Mouse (Mus musculus) lung, postnatal 14 days (tissue): ENCODE results near the gene Pde4dip.

Source experiments
- DNase-seq: peaks from one replicate; pipeline ENCODE4 v3.0.0; 2021

Pde4dip gene

GRCm38 (mm10) chr3:97835888-97836287 is 52.6 kb downstream of the Pde4dip start:
- no peak for DNase-seq

DNA sequence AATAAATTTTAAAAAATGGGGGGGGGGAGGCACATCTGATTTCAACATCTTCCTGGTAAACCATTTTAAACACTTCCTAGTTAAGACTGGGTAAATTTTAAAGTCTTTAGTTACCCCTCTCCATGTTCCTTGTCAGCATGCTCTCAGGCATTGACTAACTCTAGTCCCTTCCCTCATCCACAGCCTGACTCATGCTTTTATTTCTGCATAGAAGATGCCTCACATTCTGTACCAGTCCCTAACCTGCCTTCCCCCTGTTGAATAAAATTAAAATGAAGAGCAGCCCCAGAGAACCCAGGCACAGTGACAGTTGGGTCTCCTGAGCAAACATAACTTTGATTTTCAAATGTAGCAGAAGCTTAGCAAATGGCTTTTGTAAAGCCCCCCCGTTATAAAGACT is 53.9 kb downstream of the Pde4dip start:
- no peak for DNase-seq

- no peak for DNase-seq
Measured at GRCm38 (mm10) chr3:97831564-97832320, 56.8 kb downstream of the Pde4dip start.

GRCm38 (mm10) chr3:97830622-97831021 is 57.9 kb downstream of the Pde4dip start:
- DNase-seq: no peak

DNA sequence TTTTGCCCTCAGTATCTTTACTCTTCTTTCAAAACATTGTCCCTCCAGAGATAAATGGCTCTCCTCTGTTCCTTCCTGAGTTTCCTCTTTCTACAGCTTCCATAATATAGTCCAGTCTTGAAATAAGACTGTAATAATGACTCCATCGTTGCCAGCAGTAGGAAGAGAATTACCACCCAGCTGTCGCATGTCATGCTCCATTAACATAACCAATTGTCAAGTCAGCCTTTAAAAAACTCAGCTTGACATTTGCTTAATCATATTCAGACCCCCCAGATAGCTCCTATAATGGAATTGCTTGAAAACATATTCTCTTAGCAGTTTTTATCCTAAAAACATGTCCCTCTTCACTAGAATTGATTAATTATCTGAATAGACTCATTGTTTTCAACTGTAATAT is 58.4 kb downstream of the Pde4dip start:
- no peak for DNase-seq

DNA sequence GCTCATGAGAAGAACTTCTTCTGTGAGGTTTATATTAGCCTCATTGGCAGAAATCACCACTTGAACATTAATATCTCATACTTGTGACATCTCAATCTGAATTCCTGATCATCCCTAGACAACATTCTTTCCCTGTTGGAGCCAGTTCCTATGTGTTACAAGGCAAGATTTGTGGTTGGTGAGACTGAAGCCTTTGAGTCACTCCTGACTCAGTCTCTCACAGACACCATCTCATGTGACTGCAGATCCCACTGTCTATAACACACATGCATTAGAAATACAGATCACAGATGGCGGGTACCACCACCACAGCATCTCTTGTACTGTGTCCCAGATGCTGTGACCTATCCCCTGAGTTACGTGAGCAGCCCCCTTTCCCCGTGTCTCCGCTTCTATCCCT is 60.2 kb downstream of the Pde4dip start:
- DNase-seq: no peak

DNA sequence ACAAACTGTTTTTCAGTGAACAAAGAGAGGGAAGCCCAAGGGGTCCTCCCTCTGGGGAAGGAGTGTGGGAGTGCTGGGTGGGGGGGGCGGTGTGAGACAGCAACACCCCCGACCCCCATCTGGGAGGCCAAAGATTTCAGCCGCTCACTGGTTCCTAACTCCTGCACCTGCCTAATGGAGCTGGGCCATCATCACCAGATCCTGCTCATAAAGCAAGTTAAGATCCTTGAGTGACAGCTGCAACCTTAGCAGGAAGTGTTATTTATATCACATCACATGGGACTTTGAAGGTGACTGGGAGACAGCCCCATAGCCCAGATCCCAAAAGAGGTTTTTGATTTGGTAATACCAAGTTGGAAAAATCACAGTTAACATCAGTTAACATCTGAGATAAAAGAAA is 63.3 kb downstream of the Pde4dip start:
- DNase-seq: no peak

DNA sequence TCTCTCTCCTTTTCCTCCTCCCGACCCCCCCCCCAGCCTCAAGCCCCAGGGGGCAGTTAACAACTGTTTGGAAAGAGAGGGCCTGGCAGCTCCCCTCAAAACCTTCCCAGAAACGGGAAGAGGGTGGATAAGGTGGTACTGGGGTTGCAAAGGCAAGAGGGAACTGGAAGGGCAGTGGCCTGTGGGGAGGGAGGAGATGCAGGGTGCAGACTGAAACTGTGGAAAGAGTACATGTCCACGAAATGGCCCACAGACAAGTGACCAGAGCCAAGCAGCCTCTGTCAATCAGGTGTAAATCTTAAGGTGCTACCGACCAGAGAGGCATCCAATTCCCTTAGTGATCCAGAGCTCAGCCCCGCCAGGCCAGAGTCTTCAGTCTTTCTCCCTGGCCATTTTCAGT is 63.8 kb downstream of the Pde4dip start:
- no peak for DNase-seq

- DNase-seq: no peak
Measured at GRCm38 (mm10) chr3:97824011-97824711, 64.3 kb downstream of the Pde4dip start.

DNA sequence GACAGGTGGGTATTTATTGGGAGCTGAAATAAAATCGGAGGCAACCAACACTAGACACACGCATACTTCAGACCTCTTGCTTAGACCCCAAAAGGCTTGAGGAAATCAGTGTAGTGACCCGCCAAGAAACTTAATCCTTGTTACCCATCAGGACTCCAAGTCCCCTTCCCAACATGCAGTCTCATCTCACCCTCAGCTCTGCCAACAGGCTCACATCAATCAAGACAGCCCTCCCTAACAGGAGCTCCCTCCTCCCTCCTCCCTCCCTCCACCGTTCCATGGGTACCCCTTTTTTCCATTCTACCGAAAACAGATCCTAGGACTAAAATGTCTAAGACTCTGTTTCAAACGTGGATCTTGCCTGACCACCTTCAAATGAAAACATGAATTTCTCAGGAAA is 65.1 kb downstream of the Pde4dip start:
- DNase-seq: no peak

GRCm38 (mm10) chr3:97819050-97819449 is 69.5 kb downstream of the Pde4dip start:
- DNase-seq: no peak

DNA sequence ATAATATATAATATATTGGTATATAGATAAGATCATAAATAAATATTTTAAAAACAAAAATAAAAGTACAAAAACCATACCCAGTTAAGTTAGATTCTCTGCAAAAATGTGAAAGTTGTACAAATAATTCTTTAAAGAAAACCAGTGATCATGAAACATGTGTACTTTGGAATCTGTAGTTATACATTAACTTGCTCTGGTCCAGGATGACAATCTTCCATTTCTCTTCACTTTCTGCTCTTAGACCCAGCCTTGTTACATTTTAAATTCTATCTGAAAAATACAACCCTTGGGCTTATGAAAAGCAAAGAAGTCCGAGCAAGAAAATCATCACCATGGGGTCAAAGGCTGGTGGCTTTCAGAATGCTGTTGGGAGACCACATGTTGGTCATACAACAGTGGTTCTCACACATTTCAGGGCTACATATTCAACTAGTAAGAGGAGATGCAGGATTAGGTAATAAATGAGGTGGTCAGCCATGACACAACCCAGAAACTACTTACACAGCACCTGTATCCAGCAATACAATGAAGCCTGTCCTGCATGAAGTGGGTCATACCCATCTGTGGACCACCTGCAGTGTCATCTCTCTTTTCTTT is 70.0 kb downstream of the Pde4dip start:
- DNase-seq: no peak

GRCm38 (mm10) chr3:97811651-97812399 is 76.7 kb downstream of the Pde4dip start:
- DNase-seq: no peak

DNA sequence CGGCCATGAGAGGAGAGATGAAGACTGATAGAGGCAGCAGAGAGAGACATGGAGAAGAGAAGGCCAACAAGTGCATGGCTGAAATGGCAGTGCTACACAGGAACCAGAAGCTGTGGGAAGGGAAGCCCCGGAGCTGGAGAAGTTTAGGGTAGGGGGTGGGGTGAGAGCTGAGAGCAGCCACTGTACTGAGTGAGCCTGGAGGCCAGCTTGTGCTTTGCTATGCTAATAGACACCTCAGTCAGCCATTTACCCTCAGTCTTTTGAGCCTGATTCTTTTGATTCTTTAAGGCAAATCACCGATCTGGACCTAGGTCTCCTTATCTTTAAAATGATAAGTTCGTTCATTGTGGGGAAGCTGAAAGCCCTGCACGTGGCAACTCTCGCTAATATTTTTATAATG is 77.3 kb downstream of the Pde4dip start:
- DNase-seq: no peak

DNA sequence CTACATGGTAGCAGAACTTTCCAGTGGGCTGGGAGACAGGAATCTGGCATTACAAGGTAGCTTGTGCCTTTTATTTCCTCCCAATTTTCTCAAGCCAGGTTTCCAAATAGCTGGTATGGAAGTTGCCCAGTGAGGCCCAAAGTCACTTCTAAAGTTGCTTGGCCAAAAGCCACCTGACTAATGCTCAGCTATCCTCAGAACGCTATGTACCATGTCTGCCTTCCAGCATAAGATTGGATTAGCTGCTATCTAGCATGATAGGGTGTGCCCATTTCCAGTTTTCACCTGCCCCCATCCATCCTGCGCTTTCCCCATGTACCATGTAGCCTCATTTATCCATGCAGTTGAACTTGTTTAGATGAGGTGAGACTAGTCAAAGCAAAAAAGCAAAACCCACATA is 78.2 kb downstream of the Pde4dip start:
- DNase-seq: no peak

- no peak for DNase-seq
Measured at GRCm38 (mm10) chr3:97805559-97805958, 82.9 kb downstream of the Pde4dip start.

GRCm38 (mm10) chr3:97803675-97804074 is 84.8 kb downstream of the Pde4dip start:
- no peak for DNase-seq

DNA sequence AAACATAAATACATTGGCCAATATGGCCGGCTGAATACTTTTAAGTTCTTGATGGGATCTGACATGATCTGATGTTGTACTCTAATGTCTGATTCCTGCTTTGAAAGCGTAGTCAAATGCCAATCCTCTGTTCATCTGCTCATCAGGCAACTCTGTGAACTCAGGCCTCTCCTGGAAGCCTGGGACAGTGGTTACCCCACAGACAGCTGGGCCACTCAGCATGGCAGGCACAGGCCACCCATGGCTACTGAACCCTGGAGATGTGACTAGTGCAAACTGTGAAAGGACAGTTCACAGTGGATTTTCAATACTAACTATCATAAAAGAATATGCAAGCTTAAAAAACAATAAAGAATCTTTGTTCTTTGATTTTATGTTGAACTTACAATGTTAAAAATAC is 85.6 kb downstream of the Pde4dip start:
- no peak for DNase-seq

DNA sequence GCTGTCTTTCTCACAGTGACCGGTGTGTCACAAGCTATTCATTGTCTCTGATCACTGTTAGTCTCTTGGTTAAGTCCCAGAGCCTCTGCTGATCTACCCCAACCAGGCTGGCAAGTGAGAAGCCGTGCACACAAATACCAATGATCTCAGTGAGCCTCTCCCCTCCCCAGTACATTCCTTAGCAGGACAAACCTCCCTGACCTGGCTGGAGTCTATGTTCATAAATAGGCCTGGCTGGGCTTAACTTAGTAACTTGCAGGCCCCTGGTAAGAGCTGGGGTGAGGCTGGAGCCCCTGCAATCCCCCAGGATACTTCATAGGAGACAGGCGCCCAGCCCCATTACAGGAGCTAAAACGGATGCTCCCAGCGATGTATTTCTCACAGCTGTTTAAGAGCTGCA is 86.2 kb downstream of the Pde4dip start:
- DNase-seq: no peak

GRCm38 (mm10) chr3:97801178-97801699 is 87.3 kb downstream of the Pde4dip start:
- no peak for DNase-seq

- no peak for DNase-seq
Measured at GRCm38 (mm10) chr3:97800657-97801056, 87.8 kb downstream of the Pde4dip start.

GRCm38 (mm10) chr3:97800004-97800403 is 88.5 kb downstream of the Pde4dip start:
- no peak for DNase-seq

GRCm38 (mm10) chr3:97799267-97799666 is 89.2 kb downstream of the Pde4dip start:
- DNase-seq: no peak
